Mouse (Mus musculus) adrenal gland, postnatal 4 days (tissue): ENCODE data around the gene Mrpl20. TPM values are rescaled to one million over a fixed set of nuclear protein-coding genes. Genes with fewer than 3 reads are reported as not detected.
"Not testable (repeated sequence)": the region's sequence is repeated elsewhere in the genome, so short reads cannot be mapped to it uniquely, and the experiment has no call there.

Experiments used
- DNase-seq, 2 experiments: peaks; one replicate each; pipeline ENCODE4 v3.0.0; 2021 to 2022; ENCODE audit warnings: low spot score in 2 of 2, mixed read lengths in 2 of 2
- total RNA-seq, 2 experiments: library from RNA; stranded (reverse); gene quantifications; 2 replicates each; pipeline ENCODE4 v1.2.3; 2021

Gene Mrpl20
- total RNA-seq, 2 experiments from 2014 or later, result 110 to 122 TPM

GRCm38 (mm10) chr4:155780895-155781294, 21.8 kb upstream of the Mrpl20 start:
- DNase-seq, result no peak

GRCm38 (mm10) chr4:155783486-155784080, 19.1 kb upstream of the Mrpl20 start:
- DNase-seq, result no peak

GRCm38 (mm10) chr4:155784081-155784701, 18.5 kb upstream of the Mrpl20 start:
- peak; percentile 46 to 51 for DNase-seq

GRCm38 (mm10) chr4:155785246-155785645, 17.4 kb upstream of the Mrpl20 start:
- DNase-seq, result no peak

GRCm38 (mm10) chr4:155785819-155786218, 16.9 kb upstream of the Mrpl20 start, which contains the start of gene Tmem88b:
Gene Tmem88b, minus strand, starts transcription at chr4:155785874.
- no peak for DNase-seq

GRCm38 (mm10) chr4:155788300-155788699, 14.4 kb upstream of the Mrpl20 start:
- DNase-seq, result no peak

- not testable (repeated sequence) for DNase-seq
Observed at GRCm38 (mm10) chr4:155788833-155789232, 13.8 kb upstream of the Mrpl20 start.

GRCm38 (mm10) chr4:155790021-155790489, 12.6 kb upstream of the Mrpl20 start, which contains the start of gene Ankrd65:
Gene Ankrd65, plus strand, starts transcription at chr4:155790439.
- DNase-seq, result no peak

GRCm38 (mm10) chr4:155790650-155791161, 12.0 kb upstream of the Mrpl20 start:
- DNase-seq, result no peak

- no peak for DNase-seq
Observed at GRCm38 (mm10) chr4:155791240-155791933, 11.3 kb upstream of the Mrpl20 start.

- DNase-seq, result no peak
Observed at GRCm38 (mm10) chr4:155793730-155794129, 8.9 kb upstream of the Mrpl20 start.

GRCm38 (mm10) chr4:155802075-155802474, 603 bp upstream of the Mrpl20 start:
- no peak for DNase-seq

- DNase-seq, result peak; percentile 92
Observed at GRCm38 (mm10) chr4:155803340-155804041, 813 bp downstream of the Mrpl20 start.

GRCm38 (mm10) chr4:155807841-155808240, 5.2 kb downstream of the Mrpl20 start:
- no peak for DNase-seq

- DNase-seq, result peak; percentile 82 to 91
Observed at GRCm38 (mm10) chr4:155811929-155812664, 9.4 kb downstream of the Mrpl20 start, which contains the start of gene Ccnl2. Gene Ccnl2, plus strand, starts transcription at chr4:155812489.

- DNase-seq, result no peak
Observed at GRCm38 (mm10) chr4:155812665-155813181, 10.0 kb downstream of the Mrpl20 start.

GRCm38 (mm10) chr4:155817533-155817932, 14.9 kb downstream of the Mrpl20 start:
- no peak for DNase-seq

GRCm38 (mm10) chr4:155821025-155821424, 18.3 kb downstream of the Mrpl20 start:
- DNase-seq, result no peak

- no peak for DNase-seq
Observed at GRCm38 (mm10) chr4:155823443-155823842, 20.8 kb downstream of the Mrpl20 start.

GRCm38 (mm10) chr4:155829866-155830265, 27.2 kb downstream of the Mrpl20 start:
- DNase-seq, result no peak
